Mouse (Mus musculus) embryo, embryonic 11.5 days (tissue): ENCODE data around the gene Map7d1.
"Not testable (repeated sequence)": the region's sequence is repeated elsewhere in the genome, so short reads cannot be mapped to it uniquely, and the experiment has no call there.

Experiments
- DNase-seq: peaks from one replicate; pipeline ENCODE4 v3.0.0-alpha.2; 2012; ENCODE audit warnings: low read depth, low spot score

Gene Map7d1

GRCm38 (mm10) chr4:126241956-126242355 is 14.2 kb downstream of the Map7d1 start:
- DNase-seq: no peak

GRCm38 (mm10) chr4:126239862-126240475 is 16.2 kb downstream of the Map7d1 start:
- DNase-seq: no peak

- no peak for DNase-seq
Measured at GRCm38 (mm10) chr4:126237721-126238242, 18.4 kb downstream of the Map7d1 start.

DNA sequence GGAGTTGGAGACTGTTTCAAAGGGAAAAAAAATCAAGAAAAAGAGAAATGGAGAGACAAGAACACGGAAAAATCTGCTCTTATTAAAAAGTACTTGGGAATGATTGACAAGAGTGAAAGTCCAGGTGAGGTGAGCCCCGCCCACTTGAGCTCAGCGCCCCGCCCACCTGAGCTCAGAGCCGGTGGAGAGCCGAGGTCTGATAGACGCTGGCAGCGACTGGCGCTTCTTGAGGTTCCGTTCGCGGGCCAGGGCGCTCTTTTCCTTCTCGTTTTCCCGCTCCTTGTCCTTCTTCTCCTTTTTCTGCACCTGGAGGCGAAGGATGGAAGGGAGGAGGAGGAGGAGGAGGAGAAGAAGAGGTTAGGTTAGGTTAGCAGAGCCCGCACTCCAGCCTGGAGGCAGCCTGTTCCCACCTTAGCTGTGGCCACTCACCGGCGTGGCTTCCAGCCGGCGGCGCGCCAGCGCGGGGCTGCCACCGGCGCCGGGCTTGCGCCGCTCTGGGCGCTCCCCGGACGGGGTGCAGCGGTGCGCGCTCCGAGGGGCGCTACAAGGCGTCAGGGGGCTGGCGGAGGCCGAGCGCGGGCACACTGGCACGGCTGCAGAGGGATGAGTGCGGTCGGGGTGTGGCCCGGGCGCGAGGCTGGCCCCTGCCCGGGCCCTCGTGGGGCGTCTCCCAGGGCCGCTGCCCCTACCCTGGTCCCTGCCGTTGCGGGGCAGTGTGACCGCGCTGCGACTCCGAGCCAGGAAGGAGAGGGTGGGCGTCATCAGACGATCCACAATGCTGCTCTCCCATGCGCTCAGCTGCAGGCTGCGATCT is 19.5 kb downstream of the Map7d1 start:
- DNase-seq: no peak

DNA sequence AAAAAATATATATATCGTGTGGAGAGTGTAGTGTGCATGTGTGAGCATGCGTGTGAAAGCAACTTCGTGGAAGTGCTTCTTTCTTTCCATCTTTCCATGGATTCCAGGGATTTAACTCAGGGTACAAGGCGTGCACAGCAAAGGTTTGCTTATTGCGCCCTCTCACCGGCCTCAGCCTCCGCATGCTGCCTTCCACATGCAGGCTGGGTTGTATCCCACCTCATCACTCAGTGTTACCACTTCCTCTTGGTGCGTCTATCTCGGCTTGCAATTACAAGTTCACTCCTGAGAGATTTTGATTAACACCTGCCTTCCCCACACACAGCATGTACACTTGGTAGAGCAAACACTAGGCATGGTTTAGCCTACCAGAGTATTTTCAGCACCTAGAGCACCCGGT is 21.0 kb downstream of the Map7d1 start:
- DNase-seq: no peak

DNA sequence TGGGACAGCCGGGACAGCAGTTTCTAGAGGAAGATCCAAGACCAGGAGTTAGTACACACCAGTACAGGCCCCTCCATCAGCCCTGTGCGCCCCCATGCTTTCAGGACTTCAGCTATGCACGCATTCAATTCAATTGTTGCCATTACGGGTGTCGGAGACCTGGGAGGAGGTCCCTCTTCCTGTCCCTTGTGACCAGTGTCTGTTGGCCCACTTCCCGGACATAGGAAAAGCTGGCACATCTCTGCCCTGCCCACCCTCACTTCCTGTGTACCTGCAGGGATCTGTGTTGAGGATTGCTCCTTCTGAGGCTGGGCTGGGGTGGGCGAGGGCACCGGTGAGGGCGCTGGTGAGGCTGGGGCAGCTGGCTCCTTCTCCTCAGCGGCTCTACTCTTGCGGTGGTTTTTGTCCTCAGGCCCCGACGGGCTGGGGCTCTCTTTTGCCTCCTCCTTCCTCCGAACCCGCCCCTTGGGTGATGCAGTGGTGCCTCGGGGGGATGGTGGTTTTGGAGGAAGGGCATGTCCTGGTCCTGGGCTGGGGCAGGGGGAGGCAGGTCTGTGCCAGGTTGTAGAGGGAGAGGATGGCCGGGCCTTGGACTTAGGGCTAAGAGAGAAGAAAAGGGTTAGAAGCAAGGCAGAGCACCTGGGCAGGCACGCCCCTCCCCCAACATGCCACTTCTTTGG is 21.5 kb downstream of the Map7d1 start:
- no peak for DNase-seq

DNA sequence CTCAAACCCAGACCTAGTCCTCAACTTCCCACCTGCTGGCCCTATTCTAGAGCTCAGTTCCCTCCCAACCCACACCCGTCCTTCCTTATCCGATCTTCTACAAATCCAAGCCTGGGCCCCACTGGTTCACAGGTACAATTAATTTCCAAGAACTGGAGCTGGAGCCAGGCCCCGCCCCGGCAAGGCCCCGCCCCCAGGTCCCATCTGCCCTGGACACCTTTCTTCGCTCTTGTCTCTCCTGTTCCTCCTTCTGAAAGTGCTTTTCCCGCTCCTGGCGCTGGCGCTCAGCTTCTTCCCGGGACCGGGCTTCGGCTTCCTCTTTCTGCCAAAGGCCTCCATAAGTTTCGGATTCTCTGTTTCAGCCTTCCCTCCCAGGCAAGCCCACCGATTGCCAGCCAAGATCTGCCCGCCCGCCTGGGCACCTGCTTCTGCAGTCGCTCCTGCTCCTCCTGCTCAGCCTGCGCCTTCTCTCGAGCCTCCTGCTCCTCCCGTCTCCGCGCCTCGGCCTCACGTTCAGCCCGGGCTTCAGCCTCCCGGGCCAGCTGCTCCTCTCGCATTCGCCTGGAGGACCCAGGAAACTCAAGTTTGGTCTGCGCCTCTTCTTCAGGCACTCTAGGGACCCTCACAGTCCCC is 22.4 kb downstream of the Map7d1 start:
- no peak for DNase-seq

GRCm38 (mm10) chr4:126229900-126230299 is 26.2 kb downstream of the Map7d1 start:
- DNase-seq: no peak

- DNase-seq: no peak
Measured at GRCm38 (mm10) chr4:126228144-126228543, 28.0 kb downstream of the Map7d1 start.

- DNase-seq: peak; percentile 83
Measured at GRCm38 (mm10) chr4:126227077-126227761, 28.9 kb downstream of the Map7d1 start.

DNA sequence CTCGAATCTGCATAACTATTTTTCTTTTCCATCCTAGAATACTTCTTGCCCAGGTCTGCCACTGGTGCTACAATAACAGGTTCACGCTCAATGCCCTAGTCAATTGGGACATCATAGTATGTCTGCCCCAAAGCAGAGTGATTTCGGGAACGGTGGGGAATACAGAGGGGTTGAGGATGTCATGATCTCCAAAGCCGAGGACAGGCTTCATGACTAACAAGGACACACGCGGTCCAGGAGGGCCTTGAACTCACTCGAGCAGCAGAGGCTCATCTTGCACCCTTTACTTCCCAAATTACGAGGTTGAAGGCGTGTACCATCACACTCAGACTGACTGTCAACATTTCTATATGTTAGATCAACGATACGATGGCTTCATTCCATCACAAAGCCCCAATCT is 29.5 kb downstream of the Map7d1 start:
- DNase-seq: no peak

GRCm38 (mm10) chr4:126222631-126223030 is 33.5 kb downstream of the Map7d1 start:
- DNase-seq: no peak

GRCm38 (mm10) chr4:126220045-126220444 is 36.1 kb downstream of the Map7d1 start:
- no peak for DNase-seq

DNA sequence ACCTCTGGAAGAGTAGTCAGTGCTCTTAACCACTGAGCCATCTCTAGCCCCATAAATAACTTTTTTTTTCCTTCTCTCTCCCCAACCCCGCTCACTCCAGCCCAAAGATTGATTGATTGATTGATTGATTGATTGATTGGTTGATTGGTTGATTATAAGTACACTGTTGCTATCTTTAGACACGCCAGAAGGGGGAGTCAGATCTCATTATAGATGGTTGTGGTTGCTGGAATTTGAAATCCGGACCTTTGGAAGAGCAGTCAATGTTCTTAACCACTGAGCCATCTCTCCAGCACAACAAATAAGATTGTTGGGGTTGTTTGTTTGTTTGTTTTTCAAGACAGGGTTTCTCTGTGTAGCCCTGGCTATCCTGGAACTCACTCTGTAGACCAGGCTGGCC is 36.6 kb downstream of the Map7d1 start:
- not testable (repeated sequence) for DNase-seq

DNA sequence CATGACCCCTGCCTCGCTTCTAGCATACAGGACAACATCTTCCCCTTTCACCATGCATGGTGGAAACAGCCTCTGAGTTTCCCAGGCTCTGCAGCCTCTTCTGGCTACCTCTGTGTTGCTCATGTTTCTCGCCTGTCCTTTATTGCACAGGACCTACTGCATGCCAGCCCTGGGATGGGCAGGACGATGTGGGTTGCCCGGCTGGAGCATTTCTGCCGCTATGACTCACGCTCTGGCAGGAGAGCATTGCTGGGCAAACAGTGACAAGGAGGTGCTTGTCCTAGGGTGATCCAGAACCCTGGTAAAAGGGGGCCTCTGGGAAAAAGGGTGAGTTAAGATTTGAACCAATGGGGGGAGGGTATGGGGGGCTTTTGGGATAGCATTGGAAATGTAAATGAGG is 38.4 kb downstream of the Map7d1 start:
- no peak for DNase-seq

DNA sequence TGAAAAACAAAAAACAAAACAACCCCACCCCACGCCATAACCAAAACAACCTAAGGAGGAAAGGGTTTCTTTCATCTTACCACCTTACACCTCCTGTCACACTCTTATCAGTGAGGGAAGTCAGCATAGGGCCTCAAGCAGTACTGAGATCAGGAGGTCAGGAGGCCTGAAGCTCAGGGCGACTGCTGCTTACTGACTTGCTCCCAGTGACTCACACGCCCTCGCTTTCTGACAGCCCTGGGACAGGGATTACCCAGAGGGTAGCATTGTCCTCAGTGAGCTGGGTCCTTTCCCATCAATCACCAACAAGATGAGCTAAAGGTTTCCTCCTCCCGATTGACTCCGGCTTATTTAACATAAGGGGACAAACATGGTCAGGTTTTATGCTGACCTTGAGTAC is 49.1 kb downstream of the Map7d1 start:
- no peak for DNase-seq

DNA sequence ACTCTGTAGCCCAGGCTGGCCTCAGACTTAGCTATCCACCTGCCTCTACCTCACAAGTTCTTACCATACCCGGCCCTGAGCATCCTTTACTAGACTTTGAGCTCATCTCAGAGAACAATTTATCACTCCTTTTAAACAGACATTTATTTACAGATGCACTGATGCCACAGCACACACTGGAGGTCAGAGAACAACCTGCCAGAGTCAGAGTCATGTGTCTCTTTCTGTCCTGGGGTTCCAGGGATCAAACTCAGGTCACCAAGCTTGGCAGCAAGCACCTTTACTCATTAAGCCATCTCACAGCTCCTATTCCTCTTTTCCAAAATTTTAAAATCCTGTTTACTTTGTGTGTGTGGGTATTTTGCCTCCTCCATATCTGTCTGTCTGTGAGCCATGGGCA is 50.8 kb downstream of the Map7d1 start:
- DNase-seq: no peak

DNA sequence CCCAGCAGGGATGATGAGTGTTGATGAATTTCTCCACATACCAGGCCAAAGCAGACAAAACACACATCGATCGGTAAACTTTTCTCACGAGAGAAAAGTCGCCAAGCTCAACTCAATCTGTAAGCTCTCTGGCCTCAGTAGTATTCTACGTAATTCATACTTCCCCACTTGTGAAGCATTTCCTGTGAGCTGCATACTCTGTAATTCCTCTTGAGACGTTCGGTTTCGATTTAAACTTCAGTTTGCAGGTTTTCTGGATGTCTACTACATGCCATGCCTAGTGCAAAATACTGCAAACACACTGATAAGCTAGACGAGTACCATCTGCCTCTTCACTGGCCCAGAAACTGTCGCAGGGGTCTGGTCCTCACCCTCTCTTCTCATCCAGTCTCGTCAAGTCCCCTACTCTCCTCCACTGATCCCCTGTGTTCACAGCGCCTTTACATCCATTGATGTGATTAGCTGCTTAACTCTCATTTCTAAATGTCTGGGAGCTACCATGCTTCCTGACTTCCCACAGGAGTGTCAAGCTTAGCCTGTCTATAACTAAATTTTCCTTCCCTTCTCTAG is 51.4 kb downstream of the Map7d1 start:
- no peak for DNase-seq

- no peak for DNase-seq
Measured at GRCm38 (mm10) chr4:126204016-126204415, 52.1 kb downstream of the Map7d1 start.

DNA sequence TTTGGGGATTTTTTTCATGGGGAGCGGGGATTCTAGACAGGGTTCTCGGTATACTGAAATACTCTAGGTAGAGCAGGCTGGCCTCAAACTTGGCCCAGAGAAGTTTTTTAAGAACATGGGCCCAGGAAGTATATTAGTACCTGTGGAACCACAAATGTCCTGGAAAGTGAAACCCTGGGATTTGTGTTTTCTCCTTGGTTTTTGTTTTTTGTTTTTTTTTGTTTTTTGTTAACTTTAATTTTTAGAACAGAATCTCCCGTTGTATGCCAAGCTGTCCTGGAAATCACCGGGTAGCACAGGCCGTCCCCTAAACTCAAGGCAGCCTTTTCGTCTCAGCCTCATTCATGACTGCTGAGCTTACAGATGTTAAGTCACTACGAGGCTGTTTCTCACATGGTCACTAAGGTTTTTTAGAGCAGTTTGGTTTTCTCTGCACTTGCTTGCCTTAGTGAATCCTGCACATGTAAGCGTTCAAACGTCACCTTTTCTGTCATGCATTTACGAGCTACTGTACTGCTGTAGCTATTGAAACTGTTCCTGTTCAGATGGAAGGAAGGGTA is 52.7 kb downstream of the Map7d1 start:
- DNase-seq: no peak
